Mouse (Mus musculus) left cerebral cortex, adult 9 months (tissue): ENCODE measurements at regions not wholly inside any gene's neighbourhood (a gene's known extent, or its start where the extent isn't known, plus 50 kb on each side); places are given as distances from the start of the nearest gene placed in this dataset.
"Not testable (repeated sequence)": the region's sequence is repeated elsewhere in the genome, so short reads cannot be mapped to it uniquely, and the experiment has no call there.

Experiments used
- DNase-seq, 2 experiments: peaks; one replicate each; pipeline ENCODE4 v3.0.0; 2022; ENCODE audit warnings: low spot score in 2 of 2

GRCm38 (mm10) chr5:16937840-16938239 is 146.2 kb downstream of the Gm28710 start:
- peak in 1 of 2 experiments; percentile 57 for DNase-seq

- DNase-seq = peak in 1 of 2 experiments; percentile 4
These were observed 155.8 kb downstream of the Gm28710 start for GRCm38 (mm10) chr5:16947430-16947829.

- DNase-seq = peak in 1 of 2 experiments; percentile 2
These were observed 176.1 kb downstream of the Gm28710 start for GRCm38 (mm10) chr5:16967735-16968134.

- DNase-seq = not testable (repeated sequence)
These were observed 177.2 kb downstream of the Gm28710 start for GRCm38 (mm10) chr5:16968817-16969216.

GRCm38 (mm10) chr5:16973206-16973896 is 181.7 kb downstream of the Gm28710 start:
- DNase-seq = no peak

- DNase-seq = no peak
These were observed 184.4 kb downstream of the Gm28710 start for GRCm38 (mm10) chr5:16976006-16976405.

- no peak for DNase-seq
These were observed 193.3 kb downstream of the Gm28710 start for GRCm38 (mm10) chr5:16984877-16985276.

- DNase-seq = no peak
These were observed 199.9 kb downstream of the Gm28710 start for GRCm38 (mm10) chr5:16991518-16991917.

- DNase-seq = no peak
These were observed 207.6 kb downstream of the Gm28710 start for GRCm38 (mm10) chr5:16999183-16999582.

- no peak for DNase-seq
These were observed 215.4 kb downstream of the Gm28710 start for GRCm38 (mm10) chr5:17006807-17007522.

- DNase-seq = no peak
These were observed 230.0 kb downstream of the Gm28710 start for GRCm38 (mm10) chr5:17021636-17022035.

GRCm38 (mm10) chr5:17053935-17054334 is 262.3 kb downstream of the Gm28710 start:
- no peak for DNase-seq

GRCm38 (mm10) chr5:17064565-17064964 is 273.0 kb downstream of the Gm28710 start:
- no peak for DNase-seq

GRCm38 (mm10) chr5:17080405-17080804 is 288.8 kb downstream of the Gm28710 start:
- no peak for DNase-seq

- no peak for DNase-seq
These were observed 261.4 kb upstream of the Speer4f2 start for GRCm38 (mm10) chr5:17111556-17111955.

GRCm38 (mm10) chr5:17112026-17112425 is 261.0 kb upstream of the Speer4f2 start:
- DNase-seq = no peak

GRCm38 (mm10) chr5:17115035-17115434 is 257.9 kb upstream of the Speer4f2 start:
- no peak for DNase-seq

- no peak for DNase-seq
These were observed 256.9 kb upstream of the Speer4f2 start for GRCm38 (mm10) chr5:17116072-17116471.

- no peak for DNase-seq
These were observed 247.7 kb upstream of the Speer4f2 start for GRCm38 (mm10) chr5:17125240-17125639.

GRCm38 (mm10) chr5:17127501-17127900 is 245.5 kb upstream of the Speer4f2 start:
- no peak for DNase-seq

- DNase-seq = no peak
These were observed 237.5 kb upstream of the Speer4f2 start for GRCm38 (mm10) chr5:17135489-17135888.

- DNase-seq = no peak
These were observed 231.4 kb upstream of the Speer4f2 start for GRCm38 (mm10) chr5:17141555-17141954.

GRCm38 (mm10) chr5:17174562-17174961 is 198.4 kb upstream of the Speer4f2 start:
- DNase-seq = no peak
